Mouse (Mus musculus): Measurements from ENCODE around the gene Actl10. TPM values are rescaled to one million over a fixed set of nuclear protein-coding genes. Genes with fewer than 3 reads are reported as not detected.

Actl10 gene
- polyA plus RNA-seq, 1 experiment from 2014 or later = 0.55 TPM

- H3K27me3 ChIP-seq = peaks cover 33% of the 10 kb centered on the region
- H3K9me3 ChIP-seq = no peaks in the 10 kb centered on the region
- H3K9ac ChIP-seq (replicated peaks) = no peak overlapping the region; the same call in 1 of the 2 replicates
- H3K4me1 ChIP-seq (replicated peaks) = peaks cover 34% of the 10 kb centered on the region
- no peak overlapping the region for H3K4me3 ChIP-seq (replicated peaks)
- no peaks in the 10 kb centered on the region for H3K36me3 ChIP-seq
- ATAC-seq = peak; percentile 53
- no peak overlapping the region for H3K27ac ChIP-seq
- WGBS = 34% methylated on average over 27 of the region's 27 CpGs
- peak overlapping the region; percentile 36 for H3K4me2 ChIP-seq (replicated peaks)
Observed at GRCm38 (mm10) chr2:154552424-154552907, 890 bp downstream of the Actl10 start.

- Histone ChIP-seq H3K27me3 (peaks cover 28% of the 10 kb centered on the region), H3K4me1 (replicated peaks) (peaks cover 40% of the 10 kb centered on the region), H3K27ac (no peak overlapping the region), H3K9ac (replicated peaks) (0 out of 2 replicates have a peak overlapping the region, but pooled peaks have one; percentile 19), H3K9me3 (no peaks in the 10 kb centered on the region), H3K4me3 (replicated peaks) (no peak overlapping the region), H3K36me3 (no peaks in the 10 kb centered on the region), H3K4me2 (replicated peaks) (no peak overlapping the region)
- ATAC-seq = no peak
- 74% methylated on average over 6 of the region's 6 CpGs for WGBS
Observed at GRCm38 (mm10) chr2:154555235-154555634, 3.7 kb downstream of the Actl10 start.

- H3K27ac ChIP-seq = no peak overlapping the region
- H3K4me3 ChIP-seq (replicated peaks) = no peak overlapping the region
- ATAC-seq = no peak
- WGBS = 61% methylated on average over 5 of the region's 5 CpGs
- H3K9ac ChIP-seq (replicated peaks) = no peak overlapping the region; the same call in 1 of the 2 replicates
- peaks cover 8% of the 10 kb centered on the region; the same call in 1 of the 2 replicates for H3K36me3 ChIP-seq
- peak overlapping the region; percentile 62 for H3K4me2 ChIP-seq (replicated peaks)
- H3K4me1 ChIP-seq (replicated peaks) = peaks cover 32% of the 10 kb centered on the region
- H3K9me3 ChIP-seq = no peaks in the 10 kb centered on the region
- peaks cover 8% of the 10 kb centered on the region; the same call in 1 of the 2 replicates for H3K27me3 ChIP-seq
Observed at GRCm38 (mm10) chr2:154557184-154557832, 5.7 kb downstream of the Actl10 start.

- Histone ChIP-seq H3K27ac (peak within 1 kb of the TSS; percentile 40; the same call in 1 of the 2 replicates), H3K4me2 (replicated peaks) (peak within 1 kb of the TSS; percentile 62), H3K4me3 (replicated peaks) (peak within 1 kb of the TSS; percentile 40), H3K9ac (replicated peaks) (peak within 1 kb of the TSS; percentile 59), H3K36me3 (peaks cover 18% of the 10 kb centered on the region), H3K27me3 (no peaks in the 10 kb centered on the region), H3K9me3 (no peaks in the 10 kb centered on the region), H3K4me1 (replicated peaks) (peaks cover 25% of the 10 kb centered on the region)
- peak; percentile 82 for ATAC-seq
- 3% methylated on average over 34 of the region's 34 CpGs for WGBS
Observed at GRCm38 (mm10) chr2:154558264-154559039, 6.9 kb downstream of the Actl10 start, which contains the start of gene Necab3. Gene Necab3 (minus strand): TSS chr2:154558890.

- Histone ChIP-seq H3K4me2 (replicated peaks) (no peak overlapping the region), H3K9ac (replicated peaks) (no peak overlapping the region), H3K4me1 (replicated peaks) (peaks cover 49% of the 10 kb centered on the region), H3K9me3 (no peaks in the 10 kb centered on the region), H3K36me3 (peaks cover 24% of the 10 kb centered on the region), H3K27ac (no peak overlapping the region), H3K27me3 (no peaks in the 10 kb centered on the region), H3K4me3 (replicated peaks) (no peak overlapping the region)
- WGBS = 93% methylated on average over 22 of the region's 22 CpGs
- ATAC-seq = no peak
Observed at GRCm38 (mm10) chr2:154563612-154564170, 12.1 kb downstream of the Actl10 start.

- H3K9me3 ChIP-seq = no peaks in the 10 kb centered on the region
- 69% methylated on average over 3 of the region's 3 CpGs for WGBS
- ATAC-seq = no peak
- peak overlapping the region; percentile 30; the same call in 1 of the 2 replicates for H3K27ac ChIP-seq
- no peaks in the 10 kb centered on the region for H3K27me3 ChIP-seq
- peaks cover 54% of the 10 kb centered on the region for H3K4me1 ChIP-seq (replicated peaks)
- H3K4me2 ChIP-seq (replicated peaks) = no peak overlapping the region
- H3K4me3 ChIP-seq (replicated peaks) = no peak overlapping the region
- peak overlapping the region; percentile 40 for H3K9ac ChIP-seq (replicated peaks)
- peaks cover 24% of the 10 kb centered on the region for H3K36me3 ChIP-seq
Observed at GRCm38 (mm10) chr2:154565562-154565961, 14.0 kb downstream of the Actl10 start.

GRCm38 (mm10) chr2:154566641-154567040 lies 15.1 kb downstream of the Actl10 start:
- no peak for ATAC-seq
- 49% methylated on average over 8 of the region's 8 CpGs for WGBS

GRCm38 (mm10) chr2:154567766-154568165 lies 16.2 kb downstream of the Actl10 start:
- H3K4me1 ChIP-seq (replicated peaks) = peaks cover 62% of the 10 kb centered on the region
- WGBS = 46% methylated on average over 2 of the region's 2 CpGs

More at GRCm38 (mm10) chr2:154566641-154567040, 15.1 kb downstream of the Actl10 start:
- 0 out of 2 replicates have a peak overlapping the region, but pooled peaks have one; percentile 32 for H3K9ac ChIP-seq (replicated peaks)
- H3K4me2 ChIP-seq (replicated peaks) = peak overlapping the region; percentile 23
- H3K4me1 ChIP-seq (replicated peaks) = peaks cover 62% of the 10 kb centered on the region
- no peaks in the 10 kb centered on the region for H3K9me3 ChIP-seq
- H3K4me3 ChIP-seq (replicated peaks) = 0 out of 2 replicates have a peak overlapping the region, but pooled peaks have one; percentile 6
- H3K27me3 ChIP-seq = no peaks in the 10 kb centered on the region
- peaks cover 16% of the 10 kb centered on the region; the same call in 1 of the 2 replicates for H3K36me3 ChIP-seq
- no peak overlapping the region for H3K27ac ChIP-seq

GRCm38 (mm10) chr2:154568329-154569070 lies 16.9 kb downstream of the Actl10 start:
- Histone ChIP-seq H3K27me3 (no peaks in the 10 kb centered on the region), H3K4me1 (replicated peaks) (peaks cover 62% of the 10 kb centered on the region), H3K9ac (replicated peaks) (peak overlapping the region; percentile 75), H3K36me3 (0 out of 2 replicates have a peak, but pooled peaks cover 7% of the 10 kb centered on the region), H3K27ac (peak overlapping the region; percentile 84), H3K4me3 (replicated peaks) (peak overlapping the region; percentile 80), H3K4me2 (replicated peaks) (peak overlapping the region; percentile 90), H3K9me3 (no peaks in the 10 kb centered on the region)
- ATAC-seq = peak; percentile 43
- WGBS = 4% methylated on average over 10 of the region's 10 CpGs

More at GRCm38 (mm10) chr2:154567766-154568165, 16.2 kb downstream of the Actl10 start:
- Histone ChIP-seq H3K27ac (peak overlapping the region; percentile 84), H3K9me3 (no peaks in the 10 kb centered on the region), H3K36me3 (peaks cover 12% of the 10 kb centered on the region; the same call in 1 of the 2 replicates), H3K4me3 (replicated peaks) (peak overlapping the region; percentile 80), H3K9ac (replicated peaks) (peak overlapping the region; percentile 75; the same call in 1 of the 2 replicates), H3K27me3 (no peaks in the 10 kb centered on the region), H3K4me2 (replicated peaks) (peak overlapping the region; percentile 90)
- no peak for ATAC-seq

- ATAC-seq = peak; percentile 62
- H3K9ac ChIP-seq (replicated peaks) = peak overlapping the region; percentile 75
- H3K27me3 ChIP-seq = no peaks in the 10 kb centered on the region
- whole genome bisulfite sequencing = 0% methylated on average over 26 of the region's 70 CpGs
- H3K36me3 ChIP-seq = 0 out of 2 replicates have a peak, but pooled peaks cover 1% of the 10 kb centered on the region
- peak overlapping the region; percentile 84 for H3K27ac ChIP-seq
- peak overlapping the region; percentile 90 for H3K4me2 ChIP-seq (replicated peaks)
- H3K9me3 ChIP-seq = no peaks in the 10 kb centered on the region
- peak overlapping the region; percentile 80 for H3K4me3 ChIP-seq (replicated peaks)
- peaks cover 61% of the 10 kb centered on the region for H3K4me1 ChIP-seq (replicated peaks)
Observed at GRCm38 (mm10) chr2:154569071-154569748, 17.6 kb downstream of the Actl10 start.

Data from midbrain, embryonic 13.5 days (tissue).